ENCODE assay signal across 9 mouse cellular contexts in genomic region chr3:58448230-58448629, GRCm38 (mm10). TPM values are rescaled to one million over a fixed set of nuclear protein-coding genes. Genes with fewer than 3 reads are reported as not detected.
DNase-seq lines count a peak whose midpoint lies in the region; ATAC-seq and TF ChIP-seq lines count a peak whose summit lies in the region.
"Had no signal": no experiment of that assay in that cellular context is flagged by ENCODE, and none has a peak within 500 bp of the region (broad histone marks: within the 10 kb centered on the region; RNA-seq: fewer than 3 reads in every experiment).

No protein-coding gene starts in this region.

- TF ChIP-seq POLR2A in bone marrow, adult 2 months (IDR thresholded peaks at IDR 0.05; ENCODE audit: borderline replicate concordance, control insufficient read depth, low read depth, low read length): no peak

- no peaks in the 10 kb centered on the region for H3K27me3 ChIP-seq in intestine, postnatal 0 days (replicated peaks; ENCODE audit: control insufficient read depth, insufficient read depth, low read length)
- H3K27me3 ChIP-seq in intestine, embryonic 15.5 days (replicated peaks): no peaks in the 10 kb centered on the region
- no peaks in the 10 kb centered on the region for H3K27me3 ChIP-seq in forebrain, embryonic 13.5 days
- H3K27me3 ChIP-seq: hindbrain, embryonic 15.5 days had no signal

- H3K9me3 ChIP-seq in intestine, postnatal 0 days (ENCODE audit: control insufficient read depth): no peaks in the 10 kb centered on the region
- no peaks in the 10 kb centered on the region for H3K9me3 ChIP-seq in intestine, embryonic 15.5 days
- no peaks in the 10 kb centered on the region for H3K9me3 ChIP-seq in forebrain, embryonic 13.5 days (replicated peaks)
- H3K9me3 ChIP-seq: hindbrain, embryonic 15.5 days had no signal

- no peak for ATAC-seq in intestine, postnatal 0 days
- ATAC-seq in intestine, embryonic 15.5 days: no peak
- peak; percentile 93 for ATAC-seq in megakaryocyte-erythroid progenitor cell, adult 5-6 weeks (replicated peaks; ENCODE audit: low FRiP score, low TSS enrichment, poor library complexity, severe bottlenecking)
- ATAC-seq in forebrain, embryonic 13.5 days: no peak

- no peak overlapping the region for H3K4me2 ChIP-seq in intestine, postnatal 0 days (replicated peaks; ENCODE audit: low read depth)
- no peak overlapping the region for H3K4me2 ChIP-seq in intestine, embryonic 15.5 days (replicated peaks)
- H3K4me2 ChIP-seq in forebrain, embryonic 13.5 days: no peak overlapping the region
- H3K4me2 ChIP-seq: hindbrain, embryonic 15.5 days had no signal

- TF ChIP-seq CTCF in intestine, postnatal 0 days (IDR thresholded peaks at IDR 0.05; ENCODE audit: low read depth): peak; percentile 71
- 0 out of 2 replicates have a peak, but pooled peaks have one; percentile 24 for TF ChIP-seq CTCF in bone marrow, adult 2 months (IDR thresholded peaks at IDR 0.05; ENCODE audit: control insufficient read depth, insufficient read depth, low read length)

- no peaks in the 10 kb centered on the region for H3K4me1 ChIP-seq in intestine, postnatal 0 days (replicated peaks; ENCODE audit: control insufficient read depth, insufficient read depth, low read length)
- no peaks in the 10 kb centered on the region for H3K4me1 ChIP-seq in intestine, embryonic 15.5 days (replicated peaks)
- H3K4me1 ChIP-seq in bone marrow, adult 2 months (ENCODE audit: control insufficient read depth, insufficient read depth, low read length): no peaks in the 10 kb centered on the region
- no peaks in the 10 kb centered on the region for H3K4me1 ChIP-seq in forebrain, embryonic 13.5 days
- H3K4me1 ChIP-seq: hindbrain, embryonic 15.5 days had no signal

- H3K36me3 ChIP-seq in intestine, postnatal 0 days (ENCODE audit: control insufficient read depth, insufficient read depth): no peaks in the 10 kb centered on the region; the same call in 1 of the 2 replicates
- H3K36me3 ChIP-seq in intestine, embryonic 15.5 days: no peaks in the 10 kb centered on the region
- H3K36me3 ChIP-seq in forebrain, embryonic 13.5 days (ENCODE audit: poor library complexity, severe bottlenecking): no peaks in the 10 kb centered on the region
- H3K36me3 ChIP-seq: hindbrain, embryonic 15.5 days had no signal

- H3K4me3 ChIP-seq in intestine, postnatal 0 days (ENCODE audit: low read depth, low read length): no peak overlapping the region
- H3K4me3 ChIP-seq in intestine, embryonic 15.5 days (replicated peaks): no peak overlapping the region
- no peak overlapping the region for H3K4me3 ChIP-seq in bone marrow, adult 2 months (replicated peaks; ENCODE audit: control insufficient read depth, low read depth, low read length)
- H3K4me3 ChIP-seq in forebrain, embryonic 13.5 days: no peak overlapping the region
- H3K4me3 ChIP-seq: hindbrain, embryonic 15.5 days had no signal

- WGBS in intestine, postnatal 0 days: 91% methylated on average over 2 of the region's 2 CpGs
- WGBS in intestine, embryonic 15.5 days: 94% methylated on average over 2 of the region's 2 CpGs
- 99% methylated on average over 2 of the region's 2 CpGs for WGBS in bone marrow, adult 2 months
- 100% methylated on average over 2 of the region's 2 CpGs for WGBS in forebrain, embryonic 13.5 days

- H3K9ac ChIP-seq in intestine, postnatal 0 days (ENCODE audit: low read depth, low read length): no peak overlapping the region
- no peak overlapping the region for H3K9ac ChIP-seq in intestine, embryonic 15.5 days
- no peak overlapping the region for H3K9ac ChIP-seq in forebrain, embryonic 13.5 days
- H3K9ac ChIP-seq: hindbrain, embryonic 15.5 days had no signal

- peak; percentile 27 for DNase-seq in CD4-positive helper T cell, adult 2 months (ENCODE audit: low read depth, low spot score)
- no peak for DNase-seq in MN1 (ENCODE audit: low spot score)
- DNase-seq in urinary bladder, postnatal 36 days (ENCODE audit: low spot score in 2 of 2): no peak

- no peak overlapping the region for H3K27ac ChIP-seq in intestine, postnatal 0 days (ENCODE audit: low read depth, low read length)
- no peak overlapping the region for H3K27ac ChIP-seq in intestine, embryonic 15.5 days
- no peak overlapping the region for H3K27ac ChIP-seq in bone marrow, adult 2 months (ENCODE audit: control insufficient read depth, insufficient read depth, low read depth, low read length, poor library complexity)
- H3K27ac ChIP-seq in forebrain, embryonic 13.5 days: no peak overlapping the region
- H3K27ac ChIP-seq: hindbrain, embryonic 15.5 days had no signal

RNA-seq across cellular contexts. Expression of gene Tsc22d2, which starts 33.7 kb away (rescaled TPM):
- polyA plus RNA-seq in intestine, postnatal 0 days (2015; fragmentation: Nextera tagmentation; extraction: Ambion mirVana): 10.5 and 13.2 TPM in 2 replicates
- 9.0 and 10.9 TPM in 2 replicates for polyA plus RNA-seq in intestine, embryonic 15.5 days (2015; fragmentation: Nextera tagmentation; extraction: Ambion mirVana)
- 7.6 and 13.3 TPM in 2 replicates for polyA plus RNA-seq in bone marrow, adult 2 months (2011; ENCODE audit: insufficient read depth, insufficient read length, low replicate concordance, missing spikeins)
- 12.9 and 21.5 TPM in 2 replicates for total RNA-seq in megakaryocyte-erythroid progenitor cell, adult 5-6 weeks (2014; fragmentation: Nextera tagmentation)
- 17.5 and 25.4 TPM in 2 replicates for total RNA-seq in megakaryocyte-erythroid progenitor cell, adult 5-6 weeks (2017)
- 7.5 and 7.6 TPM in 2 replicates for polyA plus RNA-seq in forebrain, embryonic 13.5 days (2015; fragmentation: Nextera tagmentation; extraction: Ambion mirVana)
